Mouse (Mus musculus): ENCODE measurements around the gene Serpina3i. TPM values are rescaled to one million over a fixed set of nuclear protein-coding genes. Genes with fewer than 3 reads are reported as not detected.

The Serpina3i gene
- polyA plus RNA-seq, 1 experiment from 2014 or later = not detected

Other genes starting within 250 kb of the Serpina3i start
- gene Serpina9, start 249.4 kb upstream of the Serpina3i start, polyA plus RNA-seq (2014; fragmentation: Nextera tagmentation; extraction: Ambion mirVana) = not detected in 2 replicates
- gene Serpina12, start 218.7 kb upstream of the Serpina3i start, polyA plus RNA-seq (2014; fragmentation: Nextera tagmentation; extraction: Ambion mirVana) = not detected in 2 replicates
- gene Serpina5, start 162.0 kb upstream of the Serpina3i start, polyA plus RNA-seq (2014; fragmentation: Nextera tagmentation; extraction: Ambion mirVana) = not detected in 2 replicates
- gene Serpina3a, start 150.4 kb upstream of the Serpina3i start, polyA plus RNA-seq (2014; fragmentation: Nextera tagmentation; extraction: Ambion mirVana) = not detected in 2 replicates
- not detected in 2 replicates for gene Serpina3b, start 135.1 kb upstream of the Serpina3i start, polyA plus RNA-seq (2014; fragmentation: Nextera tagmentation; extraction: Ambion mirVana)
- not detected in 2 replicates for gene Serpina3c, start 109.3 kb upstream of the Serpina3i start, polyA plus RNA-seq (2014; fragmentation: Nextera tagmentation; extraction: Ambion mirVana)
- gene Serpina3f, start 48.6 kb upstream of the Serpina3i start, polyA plus RNA-seq (2014; fragmentation: Nextera tagmentation; extraction: Ambion mirVana) = 0.43 TPM in 1 of 2 replicates, not detected in the other
- 0.45 and 1.5 TPM in 2 replicates for gene Serpina3g, start 26.9 kb upstream of the Serpina3i start, polyA plus RNA-seq (2014; fragmentation: Nextera tagmentation; extraction: Ambion mirVana)
- not detected in 2 replicates for gene Serpina3j, start 51.4 kb downstream of the Serpina3i start, polyA plus RNA-seq (2014; fragmentation: Nextera tagmentation; extraction: Ambion mirVana)
- not detected in 2 replicates for gene Serpina3k, start 75.4 kb downstream of the Serpina3i start, polyA plus RNA-seq (2014; fragmentation: Nextera tagmentation; extraction: Ambion mirVana)
- not detected in 2 replicates for gene Serpina3m, start 75.4 kb downstream of the Serpina3i start, polyA plus RNA-seq (2014; fragmentation: Nextera tagmentation; extraction: Ambion mirVana)
- gene Serpina3n, start 143.6 kb downstream of the Serpina3i start, polyA plus RNA-seq (2014; fragmentation: Nextera tagmentation; extraction: Ambion mirVana) = 0.16 and 0.24 TPM in 2 replicates
- gene Gsc, start 210.2 kb downstream of the Serpina3i start, polyA plus RNA-seq (2014; fragmentation: Nextera tagmentation; extraction: Ambion mirVana) = not detected in 2 replicates

Measured in midbrain, embryonic 14.5 days (tissue).